Mouse (Mus musculus): ENCODE results near the gene Arl6. TPM values are rescaled to one million over a fixed set of nuclear protein-coding genes. Genes with fewer than 3 reads are reported as not detected.

The Arl6 gene
- total RNA-seq, 1 experiment = 13.6 TPM

GRCm38 (mm10) chr16:59600311-59601251, 38.6 kb downstream of the Arl6 start, which contains the start of gene Crybg3:
TSS of gene Crybg3 (minus strand) at chr16:59600979.
- Histone ChIP-seq H3K27ac (ENCODE audit: insufficient read depth, low read depth, low read length, poor library complexity, severe bottlenecking) (no peak within 1 kb of the TSS; the same call in 1 of the 2 replicates), H3K9ac (ENCODE audit: insufficient read depth, low read depth, low read length, poor library complexity, severe bottlenecking) (peak within 1 kb of the TSS; percentile 71), H3K4me1 (ENCODE audit: control insufficient read depth in 2 of 2, insufficient read depth in 2 of 2, low read length in 2 of 2, poor library complexity in 1 of 2) (peaks cover 0 to 3% of the 10 kb centered on the region in 2 experiments; a peak in 1 of 4 replicates), H3K36me3 (ENCODE audit: control insufficient read depth, insufficient read depth, low read length, poor library complexity, severe bottlenecking) (no peaks in the 10 kb centered on the region), H3K9me3 (ENCODE audit: control insufficient read depth, insufficient read depth, low read depth, low read length) (no peaks in the 10 kb centered on the region), H3K4me3 (ENCODE audit: insufficient read depth in 1 of 2, low read depth in 1 of 2, low read length in 2 of 2, poor library complexity in 1 of 2, severe bottlenecking in 1 of 2) (peak within 1 kb of the TSS; percentile 70 to 94)
- no peak for DNase-seq (ENCODE audit: low read depth, low spot score)
- no peak for TF ChIP-seq MAFK (IDR thresholded peaks at IDR 0.05; ENCODE audit: insufficient read depth, low read depth, low read length)
- in situ Hi-C loops (cut with MboI; ENCODE audit: low sequenced_read_pairs in 2 of 2, unreplicated experiment in 2 of 2) = no loop called here

GRCm38 (mm10) chr16:59599411-59600265, 39.6 kb downstream of the Arl6 start:
- TF ChIP-seq CHD2 (IDR thresholded peaks at IDR 0.05; ENCODE audit: low read depth, low read length) (no peak), ZNF384 (IDR thresholded peaks at IDR 0.05; ENCODE audit: low read depth, low read length) (peak; percentile 25; the same call in 1 of the 2 replicates)
- peaks cover 0 to 3% of the 10 kb centered on the region in 2 experiments; a peak in 1 of 4 replicates for H3K4me1 ChIP-seq (ENCODE audit: control insufficient read depth in 2 of 2, insufficient read depth in 2 of 2, low read length in 2 of 2, poor library complexity in 1 of 2)
- peak overlapping the region; percentile 70 to 94; a peak in 3 of 4 replicates for H3K4me3 ChIP-seq (ENCODE audit: insufficient read depth in 1 of 2, low read depth in 1 of 2, low read length in 2 of 2, poor library complexity in 1 of 2, severe bottlenecking in 1 of 2)
- DNase-seq (ENCODE audit: low read depth, low spot score) = no peak
- H3K36me3 ChIP-seq (ENCODE audit: control insufficient read depth, insufficient read depth, low read length, poor library complexity, severe bottlenecking) = no peaks in the 10 kb centered on the region
- H3K9me3 ChIP-seq (ENCODE audit: control insufficient read depth, insufficient read depth, low read depth, low read length) = no peaks in the 10 kb centered on the region
- peak overlapping the region; percentile 71; the same call in 1 of the 2 replicates for H3K9ac ChIP-seq (ENCODE audit: insufficient read depth, low read depth, low read length, poor library complexity, severe bottlenecking)
- no peak overlapping the region for H3K27ac ChIP-seq (ENCODE audit: insufficient read depth, low read depth, low read length, poor library complexity, severe bottlenecking)
- in situ Hi-C loops (cut with MboI; ENCODE audit: low sequenced_read_pairs in 2 of 2, unreplicated experiment in 2 of 2) = no loop called here

DNA sequence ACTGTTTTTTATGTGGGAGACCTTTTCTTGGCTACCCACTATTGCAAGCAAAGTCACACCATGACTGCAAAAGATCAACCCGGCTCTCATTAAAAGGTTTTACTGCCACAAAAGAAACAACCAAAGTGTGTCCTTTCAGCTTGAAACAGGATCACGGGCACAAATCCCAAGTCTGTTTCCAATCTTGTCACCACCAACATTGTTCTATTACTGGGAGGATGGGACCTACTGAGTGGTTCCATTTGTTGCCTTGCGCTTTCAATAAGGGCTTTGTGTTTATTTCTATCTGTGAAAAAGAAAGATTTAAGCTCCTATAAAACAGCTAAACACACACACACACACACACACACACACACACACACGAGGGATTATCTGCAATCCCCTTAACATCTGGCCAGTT, 40.2 kb downstream of the Arl6 start:
- TF ChIP-seq ZNF384 (IDR thresholded peaks at IDR 0.05; ENCODE audit: low read depth, low read length) = no peak
- TF ChIP-seq HCFC1 (IDR thresholded peaks at IDR 0.05; ENCODE audit: borderline replicate concordance, insufficient read depth, low read length) = no peak
- TF ChIP-seq CHD2 (IDR thresholded peaks at IDR 0.05; ENCODE audit: low read depth, low read length) = no peak
- TF ChIP-seq ZC3H11A (IDR thresholded peaks at IDR 0.05; ENCODE audit: borderline replicate concordance, low read depth, low read length) = no peak
- TF ChIP-seq MAFK (IDR thresholded peaks at IDR 0.05; ENCODE audit: insufficient read depth, low read depth, low read length) = no peak
- no peak overlapping the region for H3K9ac ChIP-seq (ENCODE audit: insufficient read depth, low read depth, low read length, poor library complexity, severe bottlenecking)
- no peak for DNase-seq (ENCODE audit: low read depth, low spot score)
- in situ Hi-C loops (cut with MboI; ENCODE audit: low sequenced_read_pairs in 2 of 2, unreplicated experiment in 2 of 2) = no loop called here
- no peak overlapping the region for H3K27ac ChIP-seq (ENCODE audit: insufficient read depth, low read depth, low read length, poor library complexity, severe bottlenecking)
- H3K36me3 ChIP-seq (ENCODE audit: control insufficient read depth, insufficient read depth, low read length, poor library complexity, severe bottlenecking) = no peaks in the 10 kb centered on the region
- H3K4me3 ChIP-seq (ENCODE audit: insufficient read depth in 1 of 2, low read depth in 1 of 2, low read length in 2 of 2, poor library complexity in 1 of 2, severe bottlenecking in 1 of 2) = no peak overlapping the region
- H3K4me1 ChIP-seq (ENCODE audit: control insufficient read depth in 2 of 2, insufficient read depth in 2 of 2, low read length in 2 of 2, poor library complexity in 1 of 2) = peaks cover 0 to 3% of the 10 kb centered on the region in 2 experiments; a peak in 1 of 4 replicates
- no peaks in the 10 kb centered on the region for H3K9me3 ChIP-seq (ENCODE audit: control insufficient read depth, insufficient read depth, low read depth, low read length)

DNA sequence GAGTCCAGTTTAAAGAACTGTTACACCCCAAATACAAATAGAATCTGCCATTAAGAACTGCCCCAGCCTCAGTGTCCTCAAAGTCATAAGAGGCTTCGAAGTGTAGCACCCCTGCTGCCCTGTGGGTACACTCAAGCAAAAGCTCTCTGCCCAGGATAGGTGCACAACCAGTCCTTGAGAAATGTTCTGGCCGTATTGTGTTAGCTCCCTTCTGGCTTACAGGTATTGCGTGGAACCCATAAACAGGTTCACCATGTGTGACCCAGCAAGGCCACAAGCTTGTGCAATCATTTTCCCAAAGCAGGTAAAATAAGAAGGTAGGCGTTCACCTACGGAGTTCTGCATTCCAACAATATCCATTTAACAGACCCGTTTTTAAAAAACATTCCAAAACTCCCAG, 41.9 kb downstream of the Arl6 start:
- Histone ChIP-seq H3K4me1 (ENCODE audit: control insufficient read depth in 2 of 2, insufficient read depth in 2 of 2, low read length in 2 of 2, poor library complexity in 1 of 2) (peaks cover 0 to 3% of the 10 kb centered on the region in 2 experiments; a peak in 1 of 4 replicates), H3K36me3 (ENCODE audit: control insufficient read depth, insufficient read depth, low read length, poor library complexity, severe bottlenecking) (no peaks in the 10 kb centered on the region), H3K9me3 (ENCODE audit: control insufficient read depth, insufficient read depth, low read depth, low read length) (no peaks in the 10 kb centered on the region), H3K27ac (ENCODE audit: insufficient read depth, low read depth, low read length, poor library complexity, severe bottlenecking) (no peak overlapping the region), H3K4me3 (ENCODE audit: insufficient read depth in 1 of 2, low read depth in 1 of 2, low read length in 2 of 2, poor library complexity in 1 of 2, severe bottlenecking in 1 of 2) (no peak overlapping the region), H3K9ac (ENCODE audit: insufficient read depth, low read depth, low read length, poor library complexity, severe bottlenecking) (no peak overlapping the region)
- TF ChIP-seq ZNF384 (IDR thresholded peaks at IDR 0.05; ENCODE audit: low read depth, low read length) = no peak
- in situ Hi-C loops (cut with MboI; ENCODE audit: low sequenced_read_pairs in 2 of 2, unreplicated experiment in 2 of 2) = no loop called here
- DNase-seq (ENCODE audit: low read depth, low spot score) = no peak

All from ES-E14 (cell line).